Mouse (Mus musculus) urinary bladder, adult 2 months (tissue): ENCODE data around the gene Gm21083. TPM values are rescaled to one million over a fixed set of nuclear protein-coding genes. Genes with fewer than 3 reads are reported as not detected.
"Not testable (repeated sequence)": the region's sequence is repeated elsewhere in the genome, so short reads cannot be mapped to it uniquely, and the experiment has no call there.

Experiments used
- DNase-seq: peaks from one replicate; pipeline ENCODE4 v3.0.0; 2022; ENCODE audit warnings: low spot score
- polyA plus RNA-seq: library from polyadenylated mRNA; depleted of rRNA; stranded (reverse); fragments of >200 nt; gene quantifications from 2 replicates; pipeline ENCODE4 v1.2.3, GENCODE M21; 2012; rRNA removed

Gm21083 gene
- polyA plus RNA-seq, 1 experiment = 0.18 TPM

GRCm38 (mm10) chr5:15628136-15628535, 51.0 kb downstream of the Gm21083 start:
- DNase-seq = not testable (repeated sequence)

GRCm38 (mm10) chr5:15630068-15630467, 52.9 kb downstream of the Gm21083 start:
- not testable (repeated sequence) for DNase-seq

Other genes starting within 250 kb of the Gm21083 start
- 0.14 TPM in 1 of 2 replicates, not detected in the other for gene Gm21149, start 100.8 kb upstream of the Gm21083 start, polyA plus RNA-seq
- not detected in 2 replicates for gene Gm21190, start 48.1 kb upstream of the Gm21083 start, polyA plus RNA-seq
- gene Speer4d, start 41.7 kb downstream of the Gm21083 start, polyA plus RNA-seq = not detected in 2 replicates
- not detected in 2 replicates for gene 4930572O03Rik, start 79.7 kb downstream of the Gm21083 start, polyA plus RNA-seq
- not detected in 2 replicates for gene Speer4c, start 136.9 kb downstream of the Gm21083 start, polyA plus RNA-seq